Mouse (Mus musculus) embryonic fibroblast, embryonic 13.5 days (primary cell): ENCODE data around the gene BC067074.

Experiments
- CTCF ChIP-seq: IDR thresholded peaks from 2 replicates; pipeline ENCODE4 v1.5.1; 2011; ENCODE audit warnings: mild to moderate bottlenecking, control low read depth, low read length, moderate library complexity, borderline replicate concordance; ENCODE audit not compliant: insufficient read depth
- POLR2A ChIP-seq: IDR thresholded peaks from 2 replicates; pipeline ENCODE4 v1.6.1; 2011; ENCODE audit warnings: low read depth, mild to moderate bottlenecking, control low read depth, low read length, moderate library complexity

DNA sequence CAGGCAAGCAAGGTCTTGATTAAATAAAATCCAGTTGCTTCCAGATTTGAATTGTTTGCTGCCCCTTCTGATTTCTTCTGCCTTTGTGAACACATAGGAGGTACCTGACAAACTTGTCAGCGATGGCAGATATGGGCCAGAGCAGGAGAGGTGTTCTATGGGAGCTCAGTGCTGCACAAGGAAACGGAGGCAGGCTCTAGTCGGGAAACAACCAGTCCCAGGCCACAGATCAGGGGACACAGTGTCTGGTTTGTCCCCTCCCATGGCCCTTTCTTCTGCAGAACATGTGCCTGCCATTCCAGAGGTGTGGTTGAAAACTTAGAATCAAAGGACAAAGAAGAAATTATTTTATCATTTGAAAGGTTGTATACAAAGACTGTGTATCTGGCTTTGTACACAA is 60.6 kb downstream of the BC067074 start:
- no peak for TF ChIP-seq CTCF
- TF ChIP-seq POLR2A: no peak
